Mouse (Mus musculus): ENCODE measurements around the gene Hoxb6. TPM values are rescaled to one million over a fixed set of nuclear protein-coding genes. Genes with fewer than 3 reads are reported as not detected.

Hoxb6 gene
- not detected in 2 replicates for polyA plus RNA-seq (2021; fragmentation: Nextera tagmentation)
- long read RNA-seq, experiment 1: 0 reads
- long read RNA-seq, experiment 2: 0 reads

GRCm38 (mm10) chr11:96291681-96292564 is at the start of gene Hoxb6:
Hoxb6 (plus strand) TSS chr11:96292476.

DNA sequence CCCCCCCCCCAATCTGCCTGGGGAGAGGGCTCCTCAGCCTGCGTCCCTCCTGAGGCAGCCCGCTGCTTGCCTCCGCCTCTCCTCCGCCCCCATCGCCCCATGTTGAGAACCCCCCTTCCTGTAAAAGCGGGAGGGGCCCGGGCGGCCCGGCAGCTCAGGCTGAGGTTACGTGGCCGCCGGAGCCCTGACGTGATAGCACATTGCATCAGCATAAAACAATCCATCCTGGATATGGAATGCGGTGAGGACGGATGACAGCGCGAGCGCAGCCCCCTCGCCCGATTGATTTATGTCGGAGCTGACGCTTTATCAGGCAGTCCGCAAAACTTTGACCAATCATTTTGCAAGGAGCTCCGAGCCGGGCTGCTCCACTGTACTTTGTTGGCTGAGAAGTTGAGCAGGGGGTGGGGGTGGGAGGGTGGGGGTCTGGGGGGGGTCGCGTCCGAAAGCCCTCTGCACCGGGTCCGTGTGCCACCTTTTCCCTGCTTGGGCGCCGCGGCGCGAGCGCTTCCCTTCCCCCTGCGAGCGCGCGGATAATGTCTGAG is 21.2 kb upstream of the Hoxb6 start, which contains the start of gene Hoxb9:
Gene Hoxb9 (plus strand): TSS at position 462 of the 545 bp plus-strand sequence.

DNA sequence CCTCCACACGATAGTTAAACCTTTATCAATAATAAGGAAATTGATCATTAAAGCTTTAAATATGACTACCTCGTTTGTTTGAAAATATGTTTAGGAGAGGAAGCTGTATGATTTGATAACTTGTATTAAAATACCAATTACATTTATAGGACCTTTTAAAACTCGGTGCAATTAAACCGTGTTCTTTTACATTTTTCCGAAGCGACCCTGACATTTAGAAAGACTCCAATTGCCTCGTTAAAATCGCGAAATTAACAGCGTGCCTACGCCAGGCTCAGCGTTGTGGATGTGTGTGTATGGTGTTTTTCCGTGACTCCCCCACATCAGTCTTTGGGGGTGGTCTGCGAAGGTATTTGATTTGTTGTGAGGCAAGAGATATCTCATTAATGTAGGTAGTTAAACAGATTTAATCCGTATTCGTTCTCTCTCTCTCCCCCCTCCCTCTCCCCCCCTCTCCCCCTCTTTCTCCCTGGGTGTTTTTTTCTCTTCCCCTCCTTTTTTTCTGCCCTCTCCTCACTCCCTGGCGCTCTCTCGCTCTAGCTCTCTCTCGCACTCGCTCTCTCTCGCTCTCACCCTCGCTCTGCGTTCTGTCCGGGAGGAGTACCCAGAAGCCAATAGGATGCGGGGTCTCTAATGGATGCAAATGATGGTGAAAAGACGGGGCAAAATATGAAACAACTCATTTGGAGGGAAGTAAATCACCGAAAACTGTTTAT is 10.3 kb upstream of the Hoxb6 start, which contains the start of gene Hoxb8:
Gene Hoxb8 (plus strand): TSS at position 51 of the 716 bp plus-strand sequence.

GRCm38 (mm10) chr11:96285771-96286738 is 6.2 kb upstream of the Hoxb6 start, which contains the start of gene Hoxb7:
Hoxb7 (plus strand) TSS chr11:96286623.

DNA sequence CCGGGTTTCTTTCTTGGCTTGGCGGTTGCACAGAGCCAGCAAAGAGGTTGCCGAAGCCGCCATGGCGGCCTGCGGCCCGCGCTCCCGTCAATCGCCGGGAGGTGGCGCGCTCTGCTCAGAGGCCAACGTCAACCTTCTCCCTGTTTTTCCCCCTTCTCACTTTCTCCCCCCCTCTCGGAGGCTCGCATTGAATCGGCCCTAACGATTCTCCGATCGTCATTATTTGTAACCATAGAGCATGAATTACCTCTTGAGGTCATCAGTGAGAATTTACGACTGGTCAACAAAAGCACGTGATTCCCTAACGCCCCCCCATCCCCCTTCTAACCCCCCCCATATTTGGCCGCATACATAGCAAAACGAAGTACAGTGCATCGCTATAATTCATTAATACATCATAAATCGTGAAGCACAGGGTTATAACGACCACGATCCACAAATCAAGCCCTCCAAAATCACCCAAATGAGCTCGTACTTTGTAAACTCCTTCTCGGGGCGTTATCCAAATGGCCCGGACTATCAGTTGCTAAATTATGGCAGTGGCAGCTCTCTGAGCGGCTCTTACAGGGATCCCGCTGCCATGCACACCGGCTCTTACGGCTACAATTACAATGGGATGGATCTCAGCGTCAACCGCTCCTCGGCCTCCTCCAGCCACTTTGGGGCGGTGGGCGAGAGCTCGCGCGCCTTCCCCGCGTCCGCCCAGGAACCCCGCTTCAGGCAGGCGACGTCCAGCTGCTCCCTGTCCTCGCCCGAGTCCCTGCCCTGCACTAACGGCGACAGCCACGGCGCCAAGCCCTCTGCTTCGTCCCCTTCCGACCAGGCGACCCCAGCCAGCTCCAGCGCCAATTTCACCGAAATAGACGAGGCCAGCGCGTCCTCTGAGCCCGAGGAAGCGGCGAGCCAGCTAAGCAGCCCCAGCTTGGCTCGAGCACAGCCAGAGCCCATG is 11.1 kb downstream of the Hoxb6 start, which contains the start of gene Hoxb5:
Gene Hoxb5 (plus strand): TSS at position 186 of the 949 bp plus-strand sequence.

DNA sequence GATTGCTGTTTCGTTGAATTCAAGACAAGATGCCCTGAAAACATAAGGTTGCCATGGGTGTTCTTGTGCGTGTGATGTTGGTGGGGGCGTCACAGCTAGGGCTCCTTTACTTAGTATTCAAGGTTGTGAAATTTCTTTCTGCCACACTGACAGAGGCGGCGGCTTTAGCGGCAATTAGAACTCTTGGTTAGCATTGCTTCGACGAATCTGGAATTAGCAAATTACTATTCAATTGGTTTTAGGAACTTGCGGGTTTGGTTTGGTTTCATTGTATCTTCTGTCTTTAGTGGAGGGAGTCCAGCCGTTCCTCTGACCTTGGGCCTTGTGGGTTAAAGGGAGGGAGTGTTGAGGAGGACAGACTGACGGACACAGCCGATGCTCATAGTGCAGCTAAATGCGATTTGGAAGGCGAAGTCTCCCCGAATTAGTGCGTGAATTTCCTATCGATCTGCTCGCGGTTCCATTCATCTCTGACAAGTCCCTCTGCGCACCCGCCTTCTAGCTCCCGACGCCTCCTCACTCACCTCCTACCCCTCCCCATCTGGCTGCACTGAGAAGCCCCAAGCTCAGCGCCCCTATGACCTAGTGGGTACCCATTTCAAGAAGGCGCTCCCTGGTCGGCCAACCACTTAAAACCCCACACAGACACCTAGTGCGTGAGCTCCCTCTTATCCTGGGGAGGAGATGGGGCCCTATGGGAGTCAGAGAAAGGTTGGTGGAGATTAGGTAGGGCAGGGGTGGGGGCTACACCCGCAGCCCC is 25.5 kb downstream of the Hoxb6 start, which contains the start of gene Hoxb4:
Gene Hoxb4 (plus strand): TSS at position 660 of the 760 bp plus-strand sequence.

GRCm38 (mm10) chr11:96323154-96323553 is 30.9 kb downstream of the Hoxb6 start, which contains the start of gene Hoxb3:
Hoxb3 (plus strand) TSS chr11:96323326.

DNA sequence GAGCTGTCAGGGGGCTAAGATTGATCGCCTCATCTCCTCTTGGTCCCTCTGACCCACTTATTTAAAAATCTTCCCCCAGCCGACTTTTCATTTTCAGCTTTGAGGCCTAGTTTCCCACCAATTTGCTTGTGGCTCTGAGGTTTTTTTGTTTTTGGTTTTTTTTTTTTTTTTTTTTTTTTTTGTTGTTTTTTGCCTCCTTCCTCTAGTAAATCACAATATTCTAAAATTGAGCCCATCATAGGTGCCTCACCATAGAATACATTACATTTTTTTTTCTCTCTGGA is 58.0 kb downstream of the Hoxb6 start, which contains the start of gene Hoxb2:
Gene Hoxb2 (plus strand): TSS at position 185 of the 284 bp plus-strand sequence.

Other genes starting within 250 kb of the Hoxb6 start
- 7.4 and 13.4 TPM in 2 replicates for gene Ube2z, start 227.1 kb upstream of the Hoxb6 start, polyA plus RNA-seq (2021; fragmentation: Nextera tagmentation)
- gene Atp5g1, start 216.8 kb upstream of the Hoxb6 start, polyA plus RNA-seq (2021; fragmentation: Nextera tagmentation): 1,286 and 1,332 TPM in 2 replicates
- not detected in 2 replicates for gene Calcoco2, start 180.5 kb upstream of the Hoxb6 start, polyA plus RNA-seq (2021; fragmentation: Nextera tagmentation)
- gene Ttll6, start 158.7 kb upstream of the Hoxb6 start, polyA plus RNA-seq (2021; fragmentation: Nextera tagmentation): not detected in 2 replicates
- gene Hoxb13, start 98.2 kb upstream of the Hoxb6 start, polyA plus RNA-seq (2021; fragmentation: Nextera tagmentation): not detected in 2 replicates
- gene Hoxb9, start 21.0 kb upstream of the Hoxb6 start, polyA plus RNA-seq (2021; fragmentation: Nextera tagmentation): not detected in 2 replicates
- gene Hoxb8, start 10.6 kb upstream of the Hoxb6 start, polyA plus RNA-seq (2021; fragmentation: Nextera tagmentation): not detected in 2 replicates
- not detected in 2 replicates for gene Hoxb7, start 5.9 kb upstream of the Hoxb6 start, polyA plus RNA-seq (2021; fragmentation: Nextera tagmentation)
- not detected in 2 replicates for gene Hoxb5, start 10.9 kb downstream of the Hoxb6 start, polyA plus RNA-seq (2021; fragmentation: Nextera tagmentation)
- gene Hoxb4, start 25.8 kb downstream of the Hoxb6 start, polyA plus RNA-seq (2021; fragmentation: Nextera tagmentation): not detected in 2 replicates
- gene Hoxb3, start 30.9 kb downstream of the Hoxb6 start, polyA plus RNA-seq (2021; fragmentation: Nextera tagmentation): not detected in 2 replicates
- not detected in 2 replicates for gene Hoxb2, start 58.0 kb downstream of the Hoxb6 start, polyA plus RNA-seq (2021; fragmentation: Nextera tagmentation)
- gene Hoxb1, start 73.3 kb downstream of the Hoxb6 start, polyA plus RNA-seq (2021; fragmentation: Nextera tagmentation): not detected in 2 replicates
- 2.2 and 2.5 TPM in 2 replicates for gene Skap1, start 172.1 kb downstream of the Hoxb6 start, polyA plus RNA-seq (2021; fragmentation: Nextera tagmentation)

Measured in left cerebral cortex, adult 6 months (tissue).